Mouse (Mus musculus) lung, embryonic 14.5 days (tissue): ENCODE results near the gene Vwc2l. TPM values are rescaled to one million over a fixed set of nuclear protein-coding genes. Genes with fewer than 3 reads are reported as not detected.

Experiments
- ATAC-seq: fragments of 200-750 bp; cut with Nextera tagmentation; 2 replicates; pipeline ENCODE4 v1.8.0; 2017; ENCODE audit warnings: mild to moderate bottlenecking, moderate TSS enrichment, moderate library complexity; ENCODE audit not compliant: insufficient read depth
- DNase-seq: peaks from one replicate; pipeline ENCODE4 v3.0.0-alpha.2; 2015
- H3K27ac ChIP-seq: fragments of 300-500 bp; sonication (generic); 2 replicates; pipeline ENCODE4 v1.5.1; 2014; ENCODE audit warnings: low read depth, mild to moderate bottlenecking, moderate library complexity
- H3K27me3 ChIP-seq: fragments of 300-500 bp; sonication (generic); 2 replicates; pipeline ENCODE4 v1.6.1; 2014; ENCODE audit warnings: low read length, control low read depth; ENCODE audit not compliant: insufficient read depth
- H3K36me3 ChIP-seq: fragments of 300-500 bp; sonication (generic); 2 replicates; pipeline ENCODE4 v1.6.1; 2014; ENCODE audit warnings: control low read depth; ENCODE audit not compliant: insufficient read depth
- H3K4me1 ChIP-seq: fragments of 300-500 bp; sonication (generic); 2 replicates; pipeline ENCODE4 v1.6.1; 2014; ENCODE audit warnings: antibody characterized with exemption, control low read depth; ENCODE audit not compliant: insufficient read depth
- H3K4me2 ChIP-seq: fragments of 300-500 bp; sonication (generic); 2 replicates; pipeline ENCODE4 v1.6.1; 2014; ENCODE audit warnings: mild to moderate bottlenecking
- H3K4me3 ChIP-seq: fragments of 300-500 bp; sonication (generic); 2 replicates; pipeline ENCODE4 v1.5.1; 2014; ENCODE audit warnings: low read depth, low read length
- H3K9ac ChIP-seq: fragments of 300-500 bp; sonication (generic); 2 replicates; pipeline ENCODE4 v1.6.1; 2014
- H3K9me3 ChIP-seq: fragments of 300-500 bp; sonication (generic); 2 replicates; pipeline ENCODE4 v1.6.1; 2016; ENCODE audit warnings: low read depth, low read length, control low read depth
- CTCF ChIP-seq: IDR thresholded peaks from 2 replicates; pipeline ENCODE4 v1.5.1; 2016; ENCODE audit warnings: antibody characterized with exemption, low read depth
- WGBS: fragments of 180-500 bp; shearing (Covaris S2); extraction: QIAGEN DNeasy Blood & Tissue Kit; methylation state at CpG from one replicate; pipeline ENCODE4 v1.1.7; 2014; 5-methylcytosine and 5-hydroxymethylcytosine counted together
- polyA plus RNA-seq: library from polyadenylated mRNA; unstranded; fragments of >200 nt; fragmentation: Nextera tagmentation; extraction: Ambion mirVana; gene quantifications from 2 replicates; pipeline ENCODE4 v1.2.1, GENCODE M21; 2014

Vwc2l gene
- polyA plus RNA-seq, 1 experiment from 2014 or later: not detected

GRCm38 (mm10) chr1:70907366-70907765, 181.9 kb downstream of the Vwc2l start:
- Histone ChIP-seq H3K27ac (no peak overlapping the region), H3K4me2 (no peak overlapping the region), H3K27me3 (no peaks in the 10 kb centered on the region), H3K4me1 (no peaks in the 10 kb centered on the region), H3K4me3 (no peak overlapping the region), H3K36me3 (no peaks in the 10 kb centered on the region), H3K9me3 (no peaks in the 10 kb centered on the region), H3K9ac (no peak overlapping the region)
- no peak for TF ChIP-seq CTCF
- ATAC-seq (no peak), DNase-seq (no peak)
- 88% methylated on average over 2 of the region's 2 CpGs for WGBS

- ATAC-seq (no peak), DNase-seq (no peak)
- Histone ChIP-seq H3K9ac (no peak overlapping the region), H3K4me1 (no peaks in the 10 kb centered on the region), H3K4me2 (no peak overlapping the region), H3K27me3 (no peaks in the 10 kb centered on the region), H3K27ac (no peak overlapping the region), H3K4me3 (no peak overlapping the region), H3K36me3 (no peaks in the 10 kb centered on the region), H3K9me3 (no peaks in the 10 kb centered on the region)
- 53% methylated on average over 4 of the region's 4 CpGs for WGBS
- TF ChIP-seq CTCF: no peak
Observed at GRCm38 (mm10) chr1:70911235-70911634, 185.7 kb downstream of the Vwc2l start.

DNA sequence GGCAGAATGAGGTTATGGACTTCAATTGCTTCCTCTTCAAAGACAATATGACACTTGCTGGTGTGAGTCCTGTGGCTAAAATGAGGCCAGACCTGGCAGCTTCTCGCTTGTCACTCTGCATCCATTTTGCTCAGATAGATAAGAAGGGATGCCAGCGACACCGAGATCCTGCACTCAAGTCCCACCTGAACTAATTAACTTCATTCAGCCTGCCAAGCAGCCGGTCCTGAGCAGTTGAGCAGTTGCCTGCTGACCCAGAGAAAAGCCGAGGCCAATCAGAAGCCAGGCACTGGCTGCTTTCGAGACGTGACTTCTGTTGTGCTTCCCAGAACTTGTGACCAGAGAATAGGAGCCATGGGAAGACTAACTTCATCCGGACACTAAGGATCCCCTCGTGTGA, 187.6 kb downstream of the Vwc2l start:
- no peak overlapping the region for H3K27ac ChIP-seq
- H3K27me3 ChIP-seq: no peaks in the 10 kb centered on the region
- no peak overlapping the region for H3K4me3 ChIP-seq
- no peak overlapping the region for H3K9ac ChIP-seq
- H3K9me3 ChIP-seq: no peaks in the 10 kb centered on the region
- no peak for TF ChIP-seq CTCF
- no peak overlapping the region for H3K4me2 ChIP-seq
- H3K36me3 ChIP-seq: no peaks in the 10 kb centered on the region
- WGBS: 58% methylated on average over 9 of the region's 9 CpGs
- ATAC-seq (no peak), DNase-seq (no peak)
- H3K4me1 ChIP-seq: no peaks in the 10 kb centered on the region

- 61% methylated on average over 2 of the region's 2 CpGs for WGBS
Observed at GRCm38 (mm10) chr1:70918173-70919036, 192.9 kb downstream of the Vwc2l start.

GRCm38 (mm10) chr1:70933016-70933415, 207.5 kb downstream of the Vwc2l start:
- no peak for TF ChIP-seq CTCF
- no peak overlapping the region for H3K4me2 ChIP-seq
- H3K9ac ChIP-seq: no peak overlapping the region
- no peaks in the 10 kb centered on the region for H3K9me3 ChIP-seq
- no peaks in the 10 kb centered on the region for H3K4me1 ChIP-seq
- no peak overlapping the region for H3K4me3 ChIP-seq
- H3K27me3 ChIP-seq: no peaks in the 10 kb centered on the region
- no peak for DNase-seq
- ATAC-seq: no peak
- no peaks in the 10 kb centered on the region for H3K36me3 ChIP-seq
- H3K27ac ChIP-seq: no peak overlapping the region
- WGBS: 89% methylated on average over 4 of the region's 4 CpGs

More at GRCm38 (mm10) chr1:70918173-70919036, 192.9 kb downstream of the Vwc2l start:
- no peak overlapping the region for H3K4me2 ChIP-seq
- DNase-seq: no peak
- H3K9me3 ChIP-seq: no peaks in the 10 kb centered on the region
- H3K4me3 ChIP-seq: no peak overlapping the region
- H3K9ac ChIP-seq: no peak overlapping the region
- H3K27ac ChIP-seq: no peak overlapping the region
- H3K27me3 ChIP-seq: no peaks in the 10 kb centered on the region
- H3K36me3 ChIP-seq: no peaks in the 10 kb centered on the region
- H3K4me1 ChIP-seq: no peaks in the 10 kb centered on the region
- TF ChIP-seq CTCF: no peak
- ATAC-seq: no peak
